Mouse (Mus musculus): ENCODE measurements around the gene Gm8653. TPM values are rescaled to one million over a fixed set of nuclear protein-coding genes. Genes with fewer than 3 reads are reported as not detected.
"Not testable (repeated sequence)": the region's sequence is repeated elsewhere in the genome, so short reads cannot be mapped to it uniquely, and the experiment has no call there.

The Gm8653 gene
- polyA plus RNA-seq (2015; fragmentation: Nextera tagmentation; extraction: Ambion mirVana): not detected in 2 replicates

GRCm38 (mm10) chr7:22201164-22201563, at the start of gene Gm8653:
Gm8653 (minus strand) TSS chr7:22201264.
- H3K4me2 ChIP-seq (replicated peaks); H3K4me3 ChIP-seq; H3K27me3 ChIP-seq; H3K27ac ChIP-seq; H3K36me3 ChIP-seq; ATAC-seq (ENCODE audit: low FRiP score, low read depth); H3K4me1 ChIP-seq; H3K9me3 ChIP-seq; H3K9ac ChIP-seq: not testable (repeated sequence)
- no CpG with 5 or more reads among the region's 2 CpGs for WGBS

GRCm38 (mm10) chr7:22229384-22229783, 28.3 kb upstream of the Gm8653 start, which contains the start of gene Gm8453:
Gm8453 (minus strand) TSS chr7:22229484.
- H3K4me3 ChIP-seq; H3K4me2 ChIP-seq (replicated peaks); H3K4me1 ChIP-seq; H3K27ac ChIP-seq; H3K9ac ChIP-seq; H3K27me3 ChIP-seq; H3K9me3 ChIP-seq; ATAC-seq (ENCODE audit: low FRiP score, low read depth); H3K36me3 ChIP-seq: not testable (repeated sequence)
- 15% methylated on average over 2 of the region's 2 CpGs for WGBS

GRCm38 (mm10) chr7:22189077-22189476, 12.0 kb downstream of the Gm8653 start, which contains the start of gene Vmn1r143:
Vmn1r143 (plus strand) TSS chr7:22189377.
- WGBS: no CpG with 5 or more reads among the region's 3 CpGs
- H3K36me3 ChIP-seq; H3K27me3 ChIP-seq; H3K9me3 ChIP-seq; ATAC-seq (ENCODE audit: low FRiP score, low read depth); H3K9ac ChIP-seq; H3K4me2 ChIP-seq (replicated peaks); H3K4me1 ChIP-seq; H3K4me3 ChIP-seq; H3K27ac ChIP-seq: not testable (repeated sequence)

GRCm38 (mm10) chr7:22163935-22164334, 37.1 kb downstream of the Gm8653 start, which contains the start of gene Vmn1r142:
Vmn1r142 (minus strand) TSS chr7:22164035.
- not testable (repeated sequence) for ATAC-seq (ENCODE audit: low FRiP score, low read depth); H3K9ac ChIP-seq; H3K4me2 ChIP-seq (replicated peaks); H3K9me3 ChIP-seq; H3K4me1 ChIP-seq; H3K27ac ChIP-seq; H3K36me3 ChIP-seq; H3K27me3 ChIP-seq; H3K4me3 ChIP-seq
- WGBS: no CpG with 5 or more reads among the region's 3 CpGs

Other genes starting within 250 kb of the Gm8653 start
- gene Vmn1r137, start 206.7 kb downstream of the Gm8653 start, polyA plus RNA-seq (2015; fragmentation: Nextera tagmentation; extraction: Ambion mirVana): not detected in 2 replicates
- not detected in 2 replicates for gene Vmn1r138, start 172.4 kb downstream of the Gm8653 start, polyA plus RNA-seq (2015; fragmentation: Nextera tagmentation; extraction: Ambion mirVana)
- gene Gm6176, start 145.0 kb downstream of the Gm8653 start, polyA plus RNA-seq (2015; fragmentation: Nextera tagmentation; extraction: Ambion mirVana): not detected in 2 replicates
- gene Vmn1r139, start 132.2 kb downstream of the Gm8653 start, polyA plus RNA-seq (2015; fragmentation: Nextera tagmentation; extraction: Ambion mirVana): not detected in 2 replicates
- not detected in 2 replicates for gene Gm16451, start 83.0 kb downstream of the Gm8653 start, polyA plus RNA-seq (2015; fragmentation: Nextera tagmentation; extraction: Ambion mirVana)
- not detected in 2 replicates for gene Gm10666, start 66.5 kb downstream of the Gm8653 start, polyA plus RNA-seq (2015; fragmentation: Nextera tagmentation; extraction: Ambion mirVana)
- gene Vmn1r142, start 37.2 kb downstream of the Gm8653 start, polyA plus RNA-seq (2015; fragmentation: Nextera tagmentation; extraction: Ambion mirVana): not detected in 2 replicates
- gene Vmn1r143, start 11.9 kb downstream of the Gm8653 start, polyA plus RNA-seq (2015; fragmentation: Nextera tagmentation; extraction: Ambion mirVana): not detected in 2 replicates
- gene Gm8453, start 28.2 kb upstream of the Gm8653 start, polyA plus RNA-seq (2015; fragmentation: Nextera tagmentation; extraction: Ambion mirVana): not detected in 2 replicates
- not detected in 2 replicates for gene Gm4187, start 128.5 kb upstream of the Gm8653 start, polyA plus RNA-seq (2015; fragmentation: Nextera tagmentation; extraction: Ambion mirVana)
- not detected in 2 replicates for gene Gm8660, start 169.8 kb upstream of the Gm8653 start, polyA plus RNA-seq (2015; fragmentation: Nextera tagmentation; extraction: Ambion mirVana)
- gene Vmn1r148, start 212.3 kb upstream of the Gm8653 start, polyA plus RNA-seq (2015; fragmentation: Nextera tagmentation; extraction: Ambion mirVana): not detected in 2 replicates
- gene Vmn1r149, start 237.0 kb upstream of the Gm8653 start, polyA plus RNA-seq (2015; fragmentation: Nextera tagmentation; extraction: Ambion mirVana): not detected in 2 replicates

All from limb, embryonic 13.5 days (tissue).